Mouse (Mus musculus): ENCODE data around the gene Traf3.

DNA sequence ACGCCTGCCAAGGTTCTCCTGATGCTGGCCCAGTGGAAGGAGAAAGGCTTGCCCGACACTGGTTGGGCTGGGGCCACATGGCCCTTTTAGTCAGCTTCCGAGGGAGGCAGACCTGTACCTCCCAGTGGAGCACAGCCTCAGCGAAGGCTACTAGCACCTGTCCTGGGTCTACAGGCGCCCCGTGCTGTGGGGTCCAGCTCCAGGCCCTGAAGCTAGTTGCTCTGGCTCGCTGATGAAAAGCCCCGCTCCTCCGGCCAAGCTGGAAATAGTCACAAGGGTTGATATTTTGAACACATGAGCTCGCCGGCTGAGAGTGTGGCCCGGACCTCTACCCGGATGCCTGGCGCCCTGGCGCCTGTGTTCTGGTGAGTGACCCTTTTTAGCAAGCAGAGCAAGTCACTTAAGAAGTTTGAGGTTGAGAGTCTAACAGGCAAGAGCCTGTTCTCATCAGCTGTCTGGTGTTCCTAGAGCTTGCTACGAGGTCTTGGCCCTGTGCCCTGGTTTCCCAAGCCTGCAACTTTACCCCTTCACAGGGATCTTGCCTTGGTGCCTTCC, 22.6 kb upstream of the Traf3 start:
- TF ChIP-seq POLR2A (IDR thresholded peaks at IDR 0.05; ENCODE audit: borderline replicate concordance, extremely low read depth, insufficient read depth, insufficient read length, poor library complexity, severe bottlenecking) (no peak), CTCF (IDR thresholded peaks at IDR 0.05; ENCODE audit: borderline replicate concordance, extremely low read depth, insufficient read depth, insufficient read length) (no peak)
